Comparison of ENCODE assay signal across 8 mouse cellular contexts in genomic region chr13:49216220-49216552, GRCm38 (mm10). TPM values are rescaled to one million over a fixed set of nuclear protein-coding genes. Genes with fewer than 3 reads are reported as not detected.
DNase-seq lines count a peak whose midpoint lies in the region; ATAC-seq and TF ChIP-seq lines count a peak whose summit lies in the region.

No protein-coding gene starts in this region.

- H3K4me2 ChIP-seq in embryonic facial prominence, embryonic 13.5 days = peak overlapping the region; percentile 78
- peak overlapping the region; percentile 94 for H3K4me2 ChIP-seq in intestine, postnatal 0 days (replicated peaks; ENCODE audit: low read depth)
- H3K4me2 ChIP-seq in neural tube, embryonic 13.5 days = peak overlapping the region; percentile 83

- H3K9ac ChIP-seq in embryonic facial prominence, embryonic 13.5 days = peak overlapping the region; percentile 78
- H3K9ac ChIP-seq in intestine, postnatal 0 days (ENCODE audit: low read depth, low read length) = peak overlapping the region; percentile 86
- H3K9ac ChIP-seq in neural tube, embryonic 13.5 days = peak overlapping the region; percentile 78

- intact Hi-C loops in left cerebral cortex, adult 2 months (cut with DNase I) = no loop called here
- intact Hi-C loops in left cerebral cortex, postnatal 36 days (cut with DNase I) = no loop called here

- 3% methylated on average over 17 of the region's 17 CpGs for WGBS in embryonic facial prominence, embryonic 13.5 days
- 5% methylated on average over 17 of the region's 17 CpGs for WGBS in intestine, postnatal 0 days
- 2% methylated on average over 17 of the region's 17 CpGs for WGBS in neural tube, embryonic 13.5 days

- no peak for DNase-seq in left cerebral cortex, adult 2 months (ENCODE audit: extremely low spot score in 1 of 2, low spot score in 2 of 2)
- no peak for DNase-seq in left cerebral cortex, postnatal 36 days (ENCODE audit: low spot score in 2 of 2)
- no peak for DNase-seq in embryo, embryonic 10.5 days (ENCODE audit: low spot score)
- DNase-seq in cerebellum, adult 18-20 months = no peak
- DNase-seq in layer of hippocampus, adult 8-10 months (ENCODE audit: low spot score in 2 of 2) = no peak

- H3K27ac ChIP-seq in left cerebral cortex, adult 2 months = no peak overlapping the region; the same call in 1 of the 2 replicates
- H3K27ac ChIP-seq in embryonic facial prominence, embryonic 13.5 days = peak overlapping the region; percentile 78
- peak overlapping the region; percentile 73 for H3K27ac ChIP-seq in intestine, postnatal 0 days (ENCODE audit: low read depth, low read length)
- H3K27ac ChIP-seq in neural tube, embryonic 13.5 days (replicated peaks) = no peak overlapping the region

- TF ChIP-seq CTCF in left cerebral cortex, adult 2 months (IDR thresholded peaks at IDR 0.05) = no peak
- TF ChIP-seq CTCF in intestine, postnatal 0 days (IDR thresholded peaks at IDR 0.05; ENCODE audit: low read depth) = no peak

- peaks cover 52% of the 10 kb centered on the region for H3K4me1 ChIP-seq in embryonic facial prominence, embryonic 13.5 days
- H3K4me1 ChIP-seq in intestine, postnatal 0 days (replicated peaks; ENCODE audit: control insufficient read depth, insufficient read depth, low read length) = peaks cover 13% of the 10 kb centered on the region
- H3K4me1 ChIP-seq in neural tube, embryonic 13.5 days (replicated peaks) = peaks cover 43% of the 10 kb centered on the region

- H3K9me3 ChIP-seq in embryonic facial prominence, embryonic 13.5 days = 0 out of 2 replicates have a peak, but pooled peaks cover 3% of the 10 kb centered on the region
- 0 out of 2 replicates have a peak, but pooled peaks cover 3% of the 10 kb centered on the region for H3K9me3 ChIP-seq in intestine, postnatal 0 days (ENCODE audit: control insufficient read depth)
- no peaks in the 10 kb centered on the region for H3K9me3 ChIP-seq in neural tube, embryonic 13.5 days

- peak; percentile 48; the same call in 1 of the 2 replicates for ATAC-seq in embryonic facial prominence, embryonic 13.5 days (ENCODE audit: insufficient number of reproducible peaks, insufficient read depth, low FRiP score, low TSS enrichment, low read depth)
- ATAC-seq in intestine, postnatal 0 days = peak; percentile 55
- ATAC-seq in neural tube, embryonic 13.5 days (ENCODE audit: low read depth) = no peak

- peak overlapping the region; percentile 92 for H3K4me3 ChIP-seq in left cerebral cortex, adult 2 months
- peak overlapping the region; percentile 64 for H3K4me3 ChIP-seq in embryonic facial prominence, embryonic 13.5 days
- H3K4me3 ChIP-seq in intestine, postnatal 0 days (ENCODE audit: low read depth, low read length) = peak overlapping the region; percentile 91
- H3K4me3 ChIP-seq in neural tube, embryonic 13.5 days = peak overlapping the region; percentile 69

- H3K27me3 ChIP-seq in embryonic facial prominence, embryonic 13.5 days = 0 out of 2 replicates have a peak, but pooled peaks cover 3% of the 10 kb centered on the region
- no peaks in the 10 kb centered on the region for H3K27me3 ChIP-seq in intestine, postnatal 0 days (replicated peaks; ENCODE audit: control insufficient read depth, insufficient read depth, low read length)
- H3K27me3 ChIP-seq in neural tube, embryonic 13.5 days = peaks cover 26% of the 10 kb centered on the region

- H3K36me3 ChIP-seq in embryonic facial prominence, embryonic 13.5 days = no peaks in the 10 kb centered on the region
- H3K36me3 ChIP-seq in intestine, postnatal 0 days (ENCODE audit: control insufficient read depth, insufficient read depth) = no peaks in the 10 kb centered on the region
- no peaks in the 10 kb centered on the region for H3K36me3 ChIP-seq in neural tube, embryonic 13.5 days

RNA-seq across cellular contexts. Expression of gene Card19, which starts 0.3 kb away (rescaled TPM):
- 10 to 100 TPM; 10.8 to 11.4 TPM for total RNA-seq in left cerebral cortex, adult 2 months (2021)
- 10 to 100 TPM; 12.2 to 13.2 TPM for total RNA-seq in left cerebral cortex, postnatal 36 days (2021)
- 65.2 and 66.4 TPM in 2 replicates for polyA plus RNA-seq in embryonic facial prominence, embryonic 13.5 days (2015; fragmentation: Nextera tagmentation; extraction: Ambion mirVana)
- 105 and 117 TPM in 2 replicates for polyA plus RNA-seq in intestine, postnatal 0 days (2015; fragmentation: Nextera tagmentation; extraction: Ambion mirVana)
- polyA plus RNA-seq in neural tube, embryonic 13.5 days (2015; fragmentation: Nextera tagmentation; extraction: Ambion mirVana) = 35.3 and 47.8 TPM in 2 replicates
- total RNA-seq in layer of hippocampus, adult 8-10 months (2022) = 10 to 100 TPM; 12.2 to 22.0 (median 18.0) TPM

RNA-seq across cellular contexts. Expression of gene Ninj1, which starts 28.9 kb away (rescaled TPM):
- total RNA-seq in left cerebral cortex, adult 2 months (2021) = 10 to 100 TPM; 17.8 to 19.7 TPM
- total RNA-seq in left cerebral cortex, postnatal 36 days (2021) = 10 to 100 TPM; 18.6 to 23.9 TPM
- 44.9 and 48.0 TPM in 2 replicates for polyA plus RNA-seq in embryonic facial prominence, embryonic 13.5 days (2015; fragmentation: Nextera tagmentation; extraction: Ambion mirVana)
- 108 and 111 TPM in 2 replicates for polyA plus RNA-seq in intestine, postnatal 0 days (2015; fragmentation: Nextera tagmentation; extraction: Ambion mirVana)
- 21.8 and 24.6 TPM in 2 replicates for polyA plus RNA-seq in neural tube, embryonic 13.5 days (2015; fragmentation: Nextera tagmentation; extraction: Ambion mirVana)
- 10 to 100 TPM; 17.8 to 27.6 (median 21.7) TPM for total RNA-seq in layer of hippocampus, adult 8-10 months (2022)

RNA-seq across cellular contexts. Expression of gene Susd3, which starts 32.3 kb away (rescaled TPM):
- 1 to 10 TPM; 1.8 to 2.2 TPM for total RNA-seq in left cerebral cortex, adult 2 months (2021)
- 1 to 10 TPM; 2.4 to 2.7 TPM for total RNA-seq in left cerebral cortex, postnatal 36 days (2021)
- 1.5 and 2.8 TPM in 2 replicates for polyA plus RNA-seq in embryonic facial prominence, embryonic 13.5 days (2015; fragmentation: Nextera tagmentation; extraction: Ambion mirVana)
- 0.65 and 1.3 TPM in 2 replicates for polyA plus RNA-seq in intestine, postnatal 0 days (2015; fragmentation: Nextera tagmentation; extraction: Ambion mirVana)
- polyA plus RNA-seq in neural tube, embryonic 13.5 days (2015; fragmentation: Nextera tagmentation; extraction: Ambion mirVana) = 0.55 and 1.1 TPM in 2 replicates
- 1 to 10 TPM; 2.6 to 5.3 (median 3.8) TPM for total RNA-seq in layer of hippocampus, adult 8-10 months (2022)

Comparison
In these comparisons a context has a peak if more than half of its experiments do, and no peak if none do; other contexts are left out.
1. H3K27ac ChIP-seq: peak in embryonic facial prominence, embryonic 13.5 days (single experiment) and intestine, postnatal 0 days (single experiment); none in left cerebral cortex, adult 2 months (single experiment) and neural tube, embryonic 13.5 days (single experiment).
2. Peak in every context shown above with its lines, with median percentiles within 50 percentile points of each other: H3K4me3 ChIP-seq, H3K4me2 ChIP-seq and H3K9ac ChIP-seq.